Mouse (Mus musculus): ENCODE measurements around the gene Enthd1. TPM values are rescaled to one million over a fixed set of nuclear protein-coding genes. Genes with fewer than 3 reads are reported as not detected.
"Not testable (repeated sequence)": the region's sequence is repeated elsewhere in the genome, so short reads cannot be mapped to it uniquely, and the experiment has no call there.

Enthd1 gene
- polyA plus RNA-seq, 1 experiment from 2014 or later: not detected

- Histone ChIP-seq H3K27me3 (replicated peaks) (no peaks in the 10 kb centered on the region), H3K4me3 (replicated peaks) (no peak overlapping the region), H3K4me1 (peaks cover 3% of the 10 kb centered on the region; the same call in 1 of the 2 replicates), H3K27ac (replicated peaks) (no peak overlapping the region), H3K9ac (replicated peaks) (no peak overlapping the region), H3K4me2 (no peak overlapping the region), H3K36me3 (no peaks in the 10 kb centered on the region), H3K9me3 (replicated peaks) (no peaks in the 10 kb centered on the region)
- ATAC-seq (ENCODE audit: low FRiP score): no peak
- 79% methylated on average over 6 of the region's 6 CpGs for WGBS
Observed at GRCm38 (mm10) chr15:80592737-80593136, 27.8 kb upstream of the Enthd1 start.

GRCm38 (mm10) chr15:80590641-80591040 is 25.7 kb upstream of the Enthd1 start:
- H3K4me3 ChIP-seq (replicated peaks): no peak overlapping the region

GRCm38 (mm10) chr15:80586296-80586695 is 21.3 kb upstream of the Enthd1 start:
- no peak overlapping the region for H3K4me3 ChIP-seq (replicated peaks)
- no peaks in the 10 kb centered on the region for H3K9me3 ChIP-seq (replicated peaks)
- ATAC-seq (ENCODE audit: low FRiP score): no peak
- no peak overlapping the region for H3K4me2 ChIP-seq
- H3K4me1 ChIP-seq: peaks cover 8% of the 10 kb centered on the region; the same call in 1 of the 2 replicates
- no peak overlapping the region for H3K27ac ChIP-seq (replicated peaks)
- no peak overlapping the region for H3K9ac ChIP-seq (replicated peaks)
- no peaks in the 10 kb centered on the region for H3K36me3 ChIP-seq
- no peaks in the 10 kb centered on the region for H3K27me3 ChIP-seq (replicated peaks)
- WGBS: 20% methylated on average over 4 of the region's 4 CpGs

More at GRCm38 (mm10) chr15:80590641-80591040, 25.7 kb upstream of the Enthd1 start:
- Histone ChIP-seq H3K27me3 (replicated peaks) (no peaks in the 10 kb centered on the region), H3K36me3 (no peaks in the 10 kb centered on the region), H3K9ac (replicated peaks) (no peak overlapping the region), H3K27ac (replicated peaks) (no peak overlapping the region), H3K4me1 (peaks cover 8% of the 10 kb centered on the region; the same call in 1 of the 2 replicates), H3K9me3 (replicated peaks) (no peaks in the 10 kb centered on the region), H3K4me2 (no peak overlapping the region)
- no peak for ATAC-seq (ENCODE audit: low FRiP score)
- 95% methylated on average over 5 of the region's 5 CpGs for WGBS

GRCm38 (mm10) chr15:80582581-80583495 is 17.9 kb upstream of the Enthd1 start:
- Histone ChIP-seq H3K4me3 (replicated peaks) (no peak overlapping the region), H3K4me2 (no peak overlapping the region), H3K27me3 (replicated peaks) (no peaks in the 10 kb centered on the region), H3K9ac (replicated peaks) (no peak overlapping the region), H3K27ac (replicated peaks) (no peak overlapping the region), H3K9me3 (replicated peaks) (no peaks in the 10 kb centered on the region), H3K4me1 (peaks cover 11% of the 10 kb centered on the region; the same call in 1 of the 2 replicates), H3K36me3 (no peaks in the 10 kb centered on the region)
- ATAC-seq (ENCODE audit: low FRiP score): no peak
- WGBS: 76% methylated on average over 20 of the region's 20 CpGs

GRCm38 (mm10) chr15:80580585-80580984 is 15.6 kb upstream of the Enthd1 start:
- not testable (repeated sequence) for ATAC-seq (ENCODE audit: low FRiP score); H3K4me2 ChIP-seq; H3K9ac ChIP-seq (replicated peaks); H3K27me3 ChIP-seq (replicated peaks); H3K4me3 ChIP-seq (replicated peaks); H3K36me3 ChIP-seq; H3K27ac ChIP-seq (replicated peaks); H3K9me3 ChIP-seq (replicated peaks)
- peaks cover 14% of the 10 kb centered on the region for H3K4me1 ChIP-seq
- 50% methylated on average over 1 of the region's 1 CpGs for WGBS

GRCm38 (mm10) chr15:80579121-80579520 is 14.2 kb upstream of the Enthd1 start:
- WGBS: 62% methylated on average over 3 of the region's 3 CpGs

GRCm38 (mm10) chr15:80577166-80577960 is 12.4 kb upstream of the Enthd1 start:
- 9% methylated on average over 22 of the region's 22 CpGs for WGBS
- H3K27ac ChIP-seq (replicated peaks): no peak overlapping the region
- peaks cover 14% of the 10 kb centered on the region for H3K4me1 ChIP-seq
- no peaks in the 10 kb centered on the region for H3K9me3 ChIP-seq (replicated peaks)
- H3K4me3 ChIP-seq (replicated peaks): no peak overlapping the region
- ATAC-seq (ENCODE audit: low FRiP score): no peak
- H3K36me3 ChIP-seq: no peaks in the 10 kb centered on the region
- H3K9ac ChIP-seq (replicated peaks): no peak overlapping the region
- H3K27me3 ChIP-seq (replicated peaks): 0 out of 2 replicates have a peak, but pooled peaks cover 4% of the 10 kb centered on the region
- H3K4me2 ChIP-seq: peak overlapping the region; percentile 25

More at GRCm38 (mm10) chr15:80579121-80579520, 14.2 kb upstream of the Enthd1 start:
- H3K4me3 ChIP-seq (replicated peaks): no peak overlapping the region
- no peak overlapping the region for H3K9ac ChIP-seq (replicated peaks)
- no peak for ATAC-seq (ENCODE audit: low FRiP score)
- H3K4me1 ChIP-seq: peaks cover 14% of the 10 kb centered on the region
- H3K27ac ChIP-seq (replicated peaks): no peak overlapping the region
- H3K4me2 ChIP-seq: no peak overlapping the region
- no peaks in the 10 kb centered on the region for H3K9me3 ChIP-seq (replicated peaks)
- no peaks in the 10 kb centered on the region for H3K36me3 ChIP-seq
- H3K27me3 ChIP-seq (replicated peaks): 0 out of 2 replicates have a peak, but pooled peaks cover 4% of the 10 kb centered on the region

- no peak for ATAC-seq (ENCODE audit: low FRiP score)
- no peak overlapping the region for H3K27ac ChIP-seq (replicated peaks)
- no peak overlapping the region for H3K4me2 ChIP-seq
- H3K9ac ChIP-seq (replicated peaks): no peak overlapping the region
- H3K27me3 ChIP-seq (replicated peaks): 0 out of 2 replicates have a peak, but pooled peaks cover 4% of the 10 kb centered on the region
- H3K9me3 ChIP-seq (replicated peaks): no peaks in the 10 kb centered on the region
- 75% methylated on average over 11 of the region's 11 CpGs for whole genome bisulfite sequencing
- peaks cover 14% of the 10 kb centered on the region for H3K4me1 ChIP-seq
- no peak overlapping the region for H3K4me3 ChIP-seq (replicated peaks)
- no peaks in the 10 kb centered on the region for H3K36me3 ChIP-seq
Observed at GRCm38 (mm10) chr15:80576415-80576994, 11.5 kb upstream of the Enthd1 start.

- Histone ChIP-seq H3K9me3 (replicated peaks) (no peaks in the 10 kb centered on the region), H3K27me3 (replicated peaks) (0 out of 2 replicates have a peak, but pooled peaks cover 4% of the 10 kb centered on the region), H3K9ac (replicated peaks) (no peak overlapping the region), H3K4me3 (replicated peaks) (no peak overlapping the region), H3K36me3 (no peaks in the 10 kb centered on the region), H3K4me2 (no peak overlapping the region), H3K4me1 (peaks cover 14% of the 10 kb centered on the region), H3K27ac (replicated peaks) (no peak overlapping the region)
- 65% methylated on average over 13 of the region's 13 CpGs for WGBS
- no peak for ATAC-seq (ENCODE audit: low FRiP score)
Observed at GRCm38 (mm10) chr15:80575817-80576370, 10.9 kb upstream of the Enthd1 start.

GRCm38 (mm10) chr15:80574211-80575040 is 9.5 kb upstream of the Enthd1 start:
- H3K27ac ChIP-seq (replicated peaks): no peak overlapping the region
- WGBS: 89% methylated on average over 17 of the region's 17 CpGs
- no peak overlapping the region for H3K4me3 ChIP-seq (replicated peaks)
- H3K9ac ChIP-seq (replicated peaks): no peak overlapping the region
- no peaks in the 10 kb centered on the region for H3K9me3 ChIP-seq (replicated peaks)
- no peaks in the 10 kb centered on the region for H3K36me3 ChIP-seq
- no peak for ATAC-seq (ENCODE audit: low FRiP score)
- H3K27me3 ChIP-seq (replicated peaks): 0 out of 2 replicates have a peak, but pooled peaks cover 4% of the 10 kb centered on the region
- no peak overlapping the region for H3K4me2 ChIP-seq
- H3K4me1 ChIP-seq: peaks cover 14% of the 10 kb centered on the region
